Mouse (Mus musculus) left cerebral cortex, adult 2 months (tissue): ENCODE results near the gene Slamf9. TPM values are rescaled to one million over a fixed set of nuclear protein-coding genes. Genes with fewer than 3 reads are reported as not detected.

Experiments
- DNase-seq, 2 experiments: peaks; one replicate each; pipeline ENCODE4 v3.0.0; 2021 to 2022; ENCODE audit warnings: low spot score in 2 of 2, mixed read lengths in 1 of 2; ENCODE audit errors: extremely low spot score in 1 of 2
- H3K27ac ChIP-seq: fragments of 200-600 bp; 2 replicates; pipeline ENCODE4 v1.8.1; 2022
- H3K4me3 ChIP-seq: fragments of 200-600 bp; 2 replicates; pipeline ENCODE4 v1.8.1; 2022
- CTCF ChIP-seq: fragments of 200-600 bp; IDR thresholded peaks from 2 replicates; pipeline ENCODE4 v1.8.1; 2022; ENCODE audit warnings: antibody characterized with exemption, mild to moderate bottlenecking, moderate library complexity
- intact Hi-C: fragments of 180-260 bp; cut with DNase I; formaldehyde crosslinking; loops from one replicate; pipeline ENCODE4 v1.15.1; 2025
- total RNA-seq, 2 experiments: library from RNA; stranded (reverse); gene quantifications; 2 replicates each; pipeline ENCODE4 v1.2.3; 2021

Slamf9 gene
- total RNA-seq, 2 experiments from 2014 or later = 0.70 to 0.79 TPM

DNA sequence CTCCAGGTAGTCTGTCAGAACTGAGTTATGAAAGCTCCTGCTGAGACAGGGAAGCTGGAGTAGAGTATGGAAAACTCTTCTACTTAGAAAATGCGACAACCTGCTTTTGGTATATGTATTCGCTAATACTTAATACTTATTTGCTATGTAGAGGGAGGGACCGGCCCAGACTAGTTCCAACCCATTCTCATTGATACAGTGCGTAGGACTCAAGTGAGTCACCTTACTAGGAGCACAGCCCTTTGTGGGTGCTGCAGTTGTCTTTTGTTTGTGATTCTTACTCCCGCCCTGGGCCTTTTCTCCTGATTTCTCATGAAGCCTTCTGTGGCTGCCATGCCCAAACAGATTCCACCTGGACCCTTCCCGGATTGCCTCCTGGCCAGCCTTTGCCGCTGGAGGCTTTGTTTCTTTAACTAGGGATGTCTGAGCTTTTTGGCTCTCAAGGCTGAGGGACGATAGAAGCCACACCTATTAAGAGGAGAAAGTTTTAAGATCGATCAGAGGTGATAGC, 33.2 kb upstream of the Slamf9 start:
- Histone ChIP-seq H3K27ac (no peak overlapping the region), H3K4me3 (no peak overlapping the region)
- TF ChIP-seq CTCF = no peak
- intact Hi-C loops = no loop called here
- no peak for DNase-seq

DNA sequence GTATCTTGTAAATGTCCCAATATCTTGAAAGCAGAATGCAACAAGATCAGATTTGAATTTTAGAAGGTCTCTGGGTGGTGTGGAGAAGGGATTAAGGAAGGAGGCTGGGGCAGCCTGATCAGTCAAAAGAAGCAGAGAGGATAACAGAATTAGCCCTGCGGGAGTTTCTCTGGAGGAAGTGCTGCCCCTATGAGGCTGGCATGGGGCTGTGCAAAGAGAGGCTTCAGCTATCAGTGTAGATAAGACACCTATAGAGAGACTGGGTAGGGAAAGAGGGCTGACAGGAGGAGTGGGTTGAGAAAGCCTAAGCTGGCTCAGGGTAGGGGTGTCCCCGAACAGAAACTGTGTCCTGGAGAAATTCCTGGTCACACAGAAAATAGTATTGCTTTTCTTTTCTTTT, 24.9 kb upstream of the Slamf9 start:
- DNase-seq = no peak
- H3K4me3 ChIP-seq = no peak overlapping the region
- intact Hi-C loops = no loop called here
- TF ChIP-seq CTCF = no peak; the same call in 1 of the 2 replicates
- no peak overlapping the region for H3K27ac ChIP-seq

DNA sequence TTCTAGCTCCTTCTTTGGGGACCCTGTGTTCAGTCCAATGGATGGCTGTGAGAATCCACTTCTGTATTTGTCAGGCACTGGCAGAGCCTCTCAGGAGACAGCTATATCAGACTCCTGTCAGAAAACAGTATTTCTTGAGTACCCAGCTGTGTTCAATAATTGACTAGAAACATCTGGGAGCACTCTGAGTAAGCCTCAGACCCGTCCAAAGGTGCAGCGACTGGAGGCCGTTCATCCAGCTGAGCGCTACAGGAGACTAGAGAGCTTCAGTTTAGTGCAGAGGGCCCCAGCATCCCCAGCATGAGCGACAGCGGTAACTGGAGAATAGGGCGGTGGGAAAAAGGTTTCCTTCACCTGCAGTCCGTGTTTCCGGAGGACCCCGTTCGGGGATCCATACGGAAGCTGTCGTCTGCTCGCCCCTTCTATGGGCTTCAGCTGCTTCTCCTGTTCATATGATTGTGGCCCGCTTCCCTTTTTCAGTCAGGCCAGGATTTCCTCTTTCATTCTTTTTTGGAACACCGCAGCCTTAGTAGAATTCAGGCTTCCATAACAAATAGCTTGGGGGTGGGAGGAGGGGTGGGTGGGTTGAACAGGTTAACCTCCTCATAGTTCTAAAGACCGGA, 24.2 kb upstream of the Slamf9 start:
- intact Hi-C loops = no loop called here
- no peak for DNase-seq
- H3K4me3 ChIP-seq = no peak overlapping the region
- H3K27ac ChIP-seq = no peak overlapping the region
- no peak for TF ChIP-seq CTCF

DNA sequence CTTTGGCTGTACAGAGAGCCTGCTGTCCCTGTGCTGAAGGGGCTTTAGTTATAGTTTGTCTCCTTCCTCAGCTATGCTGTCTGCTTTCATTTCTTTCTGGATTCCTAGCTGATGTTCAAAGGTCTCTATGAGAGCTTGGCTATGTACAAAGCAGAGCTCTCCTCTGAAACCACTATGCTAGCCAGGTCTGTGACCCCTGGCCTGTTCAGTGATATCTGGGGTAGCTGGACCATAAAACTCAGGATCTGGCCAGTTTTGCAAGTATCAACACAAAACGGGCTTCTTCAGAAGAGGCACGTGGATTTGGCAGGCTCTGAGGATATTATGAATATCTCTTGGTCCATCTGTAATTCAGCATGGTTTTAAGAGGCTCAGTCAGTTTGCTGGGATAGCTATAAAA, 22.2 kb upstream of the Slamf9 start:
- Histone ChIP-seq H3K27ac (no peak overlapping the region), H3K4me3 (no peak overlapping the region)
- no peak for DNase-seq
- no peak for TF ChIP-seq CTCF
- intact Hi-C loops = no loop called here

DNA sequence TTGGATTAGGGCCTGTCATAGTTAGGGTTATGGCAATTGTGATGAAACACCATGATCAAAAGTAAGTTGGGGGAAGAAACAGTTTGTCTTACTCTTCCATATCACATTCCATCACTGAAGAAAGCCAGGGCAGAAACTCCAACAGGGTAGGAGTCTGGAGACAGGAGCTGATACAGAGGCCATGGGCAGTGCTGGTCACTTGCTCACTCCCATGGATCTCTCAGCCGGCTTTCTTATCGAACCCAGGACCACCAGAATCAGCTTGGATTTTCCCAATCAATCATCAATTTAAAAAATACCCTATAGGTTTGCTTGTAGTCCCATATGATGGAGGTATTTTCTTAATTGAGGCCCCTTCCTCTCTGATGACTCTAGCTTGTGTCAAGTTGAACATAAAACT, 21.3 kb upstream of the Slamf9 start:
- H3K4me3 ChIP-seq = no peak overlapping the region
- intact Hi-C loops = no loop called here
- TF ChIP-seq CTCF = no peak
- DNase-seq = no peak
- no peak overlapping the region for H3K27ac ChIP-seq

DNA sequence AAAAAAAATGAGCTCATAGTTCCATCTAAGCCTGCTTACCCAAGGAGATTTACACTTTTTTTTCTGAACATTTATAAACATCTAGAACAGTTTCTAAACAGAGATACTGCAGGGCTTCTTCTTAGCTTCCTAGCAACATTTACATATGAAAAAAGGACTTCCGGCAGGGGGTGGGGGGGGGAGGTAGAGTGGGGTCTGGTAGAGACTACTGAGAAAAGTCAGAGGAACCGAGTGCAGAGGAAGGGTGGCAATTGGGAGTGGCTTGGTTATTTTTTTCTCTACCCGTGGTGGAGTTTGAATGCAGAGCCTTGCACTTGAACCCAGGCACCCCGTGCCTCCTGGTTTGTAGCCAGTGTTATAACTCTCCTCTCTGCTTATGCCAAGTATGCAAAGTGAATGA, 19.7 kb upstream of the Slamf9 start:
- intact Hi-C loops = no loop called here
- H3K4me3 ChIP-seq = no peak overlapping the region
- no peak overlapping the region for H3K27ac ChIP-seq
- no peak for DNase-seq
- no peak for TF ChIP-seq CTCF

DNA sequence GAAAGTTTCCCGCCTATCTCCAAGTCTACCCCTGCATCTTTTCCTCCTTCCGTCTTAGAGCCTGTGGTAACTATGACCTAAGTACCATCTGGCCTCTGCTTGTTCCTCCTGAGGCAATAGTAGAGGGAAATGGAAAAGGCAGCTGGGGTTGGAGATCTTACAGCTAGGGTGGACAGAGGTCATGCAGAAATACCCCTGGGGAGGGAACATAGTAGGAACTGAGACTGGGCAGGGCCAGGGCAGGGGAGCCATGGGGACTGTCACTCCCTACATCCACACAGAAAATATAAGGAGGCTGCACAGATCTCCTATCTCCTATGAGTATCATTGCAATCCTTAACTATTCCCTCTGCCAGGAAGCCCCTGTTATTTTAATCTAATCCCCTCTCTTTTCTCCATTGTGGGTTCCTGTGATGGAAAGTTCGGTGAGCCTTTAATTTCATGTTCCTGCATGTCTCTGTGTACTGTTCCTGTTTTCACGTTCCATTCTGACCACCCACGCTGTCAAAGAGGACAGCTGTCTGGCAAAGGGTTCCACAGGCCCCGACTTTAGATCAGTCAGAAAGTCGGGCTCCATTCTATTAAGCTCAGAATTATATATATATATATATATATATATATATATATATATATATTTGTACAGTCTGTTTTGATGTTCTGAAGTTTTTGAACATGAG, 19.0 kb upstream of the Slamf9 start:
- no peak for DNase-seq
- intact Hi-C loops = no loop called here
- Histone ChIP-seq H3K27ac (no peak overlapping the region), H3K4me3 (no peak overlapping the region)
- no peak for TF ChIP-seq CTCF

DNA sequence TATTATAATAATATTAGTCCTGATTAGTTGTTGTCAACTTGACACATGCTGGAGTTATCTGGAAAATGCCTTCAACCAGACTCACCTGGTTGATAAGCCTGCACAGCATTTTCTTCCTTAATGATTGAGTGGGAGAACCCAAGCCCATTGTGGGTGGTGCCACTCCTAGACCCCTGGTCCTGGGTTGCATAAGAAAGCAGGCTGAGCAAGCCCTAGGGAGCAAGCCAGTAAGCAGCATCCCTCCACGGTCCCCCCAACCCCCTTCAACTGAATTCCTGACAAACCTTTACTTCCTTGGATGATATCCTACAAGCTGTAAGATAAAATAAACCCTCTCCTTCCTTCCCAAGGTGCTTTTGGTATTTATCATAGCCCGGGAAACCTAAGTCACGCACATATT, 18.0 kb upstream of the Slamf9 start:
- Histone ChIP-seq H3K4me3 (no peak overlapping the region), H3K27ac (no peak overlapping the region)
- TF ChIP-seq CTCF = no peak
- no peak for DNase-seq
- intact Hi-C loops = no loop called here

DNA sequence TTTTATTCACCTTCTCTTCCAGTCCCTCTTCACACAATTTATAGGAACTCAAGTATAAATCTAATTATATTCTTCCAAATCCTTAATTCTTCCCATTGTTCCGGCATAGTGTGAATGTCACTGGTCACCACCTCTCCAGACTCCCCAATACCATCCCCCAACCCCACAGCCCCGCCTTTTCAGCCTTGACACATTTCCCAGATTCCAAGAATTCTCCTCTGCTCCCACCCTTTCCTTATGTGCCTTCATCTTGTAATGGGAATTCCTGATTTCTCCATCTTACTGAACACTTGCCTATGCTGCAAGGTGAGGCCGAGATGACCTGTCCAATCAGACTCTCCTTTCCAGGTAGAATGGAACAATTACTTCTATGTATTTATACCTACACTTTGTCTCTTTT, 17.1 kb upstream of the Slamf9 start:
- intact Hi-C loops = no loop called here
- Histone ChIP-seq H3K27ac (no peak overlapping the region), H3K4me3 (no peak overlapping the region)
- TF ChIP-seq CTCF = no peak
- no peak for DNase-seq

DNA sequence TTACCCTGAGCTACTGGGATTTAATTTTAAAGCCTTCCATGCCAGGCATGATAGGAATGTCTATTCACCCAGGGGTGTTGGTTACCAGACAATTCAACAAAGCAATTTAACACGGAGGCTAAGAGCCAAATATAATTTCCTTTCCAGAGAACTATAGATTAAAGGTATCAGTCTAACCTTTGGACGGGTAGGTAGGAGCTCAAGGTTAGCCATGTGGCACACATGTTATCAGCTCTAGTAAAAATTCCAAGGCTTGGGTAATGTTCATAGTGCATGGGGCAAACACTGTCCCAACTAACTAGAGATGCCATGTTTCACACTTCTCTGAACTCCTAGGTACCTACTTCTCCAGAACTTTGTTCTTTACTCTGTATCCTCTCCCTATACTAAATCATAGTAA, 13.6 kb upstream of the Slamf9 start:
- Histone ChIP-seq H3K27ac (no peak overlapping the region), H3K4me3 (no peak overlapping the region)
- intact Hi-C loops = no loop called here
- no peak for DNase-seq
- TF ChIP-seq CTCF = no peak

DNA sequence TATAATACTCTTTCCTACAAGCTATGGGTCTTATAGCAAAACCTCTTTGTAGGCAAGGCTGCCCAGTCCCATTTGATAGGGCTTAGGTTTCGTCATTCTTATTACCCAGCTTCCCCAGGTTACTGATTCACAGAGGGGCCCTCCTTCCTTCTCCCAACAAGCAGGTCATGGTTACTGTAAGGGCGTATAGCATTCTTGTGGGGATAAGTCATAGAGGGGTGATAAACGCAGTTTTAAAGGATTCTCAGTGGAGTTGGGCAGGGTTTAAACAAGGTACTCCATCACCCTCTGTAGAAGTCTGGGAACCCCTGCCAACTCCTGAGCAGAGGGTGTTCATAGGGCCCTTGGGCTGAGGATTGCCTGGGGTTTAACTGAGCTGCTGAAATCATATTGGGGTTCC, 12.6 kb upstream of the Slamf9 start:
- no peak for DNase-seq
- TF ChIP-seq CTCF = no peak
- Histone ChIP-seq H3K4me3 (no peak overlapping the region), H3K27ac (no peak overlapping the region)
- intact Hi-C loops = no loop called here

DNA sequence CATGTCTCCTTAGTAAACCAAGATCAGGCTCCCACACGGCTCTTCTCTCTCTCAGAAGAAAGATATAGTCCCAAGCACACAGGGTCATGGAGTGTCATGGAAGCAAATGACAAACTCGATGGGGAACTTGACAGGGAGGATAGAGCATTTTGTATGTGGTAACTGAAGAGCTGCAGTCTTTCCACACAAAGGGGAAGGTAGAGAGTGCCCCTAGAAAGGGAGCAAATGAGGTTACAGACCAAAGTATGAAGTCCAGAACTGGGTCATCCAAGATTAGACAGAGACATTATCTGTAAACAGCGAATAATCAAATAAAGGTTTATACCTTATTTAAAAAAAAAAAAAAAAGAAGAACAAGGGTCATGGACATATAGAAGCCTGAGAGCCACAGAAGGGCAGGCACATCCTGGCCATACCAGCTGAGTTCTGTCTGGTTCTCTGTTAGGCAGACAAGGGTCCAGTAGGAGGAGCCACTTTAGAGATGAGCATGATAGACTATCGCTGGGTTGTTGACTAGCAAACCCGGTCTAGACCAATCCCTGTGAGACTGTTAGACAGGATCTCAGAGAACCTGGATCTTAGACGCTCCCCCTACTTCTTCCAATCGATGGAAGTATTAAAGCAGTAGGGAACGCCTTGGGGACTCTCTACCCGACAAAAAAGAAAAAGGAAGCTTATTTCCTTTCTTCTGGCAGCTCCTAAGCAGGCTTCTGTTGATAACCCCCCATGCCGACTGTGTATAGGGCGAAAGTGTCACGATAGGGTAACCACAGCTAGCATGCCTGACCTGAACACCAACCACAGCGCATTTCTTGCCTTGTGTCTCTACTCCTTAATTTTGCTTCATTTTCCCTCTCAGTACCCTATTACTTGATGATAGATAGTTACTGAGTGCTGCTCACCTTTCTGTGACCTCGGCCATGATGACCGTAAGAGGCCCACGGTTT, 11.5 kb upstream of the Slamf9 start:
- no peak for DNase-seq

More for the DNA sequence above, 11.5 kb upstream of the Slamf9 start:
- no peak for TF ChIP-seq CTCF
- Histone ChIP-seq H3K4me3 (no peak overlapping the region), H3K27ac (no peak overlapping the region)
- intact Hi-C loops = no loop called here
